Mouse (Mus musculus) adrenal gland, adult 10 weeks (tissue): ENCODE results near the gene Flvcr1. TPM values are rescaled to one million over a fixed set of nuclear protein-coding genes. Genes with fewer than 3 reads are reported as not detected.

ENCODE experiments used
- polyA plus RNA-seq: library from polyadenylated mRNA; stranded (reverse); fragments of 350-450 nt; fragmentation: Illumina TruSeq; extraction: RNeasy Lipid Tissue Mini Kit (QIAGEN cat#74804); gene quantifications from one replicate; pipeline ENCODE4 v1.2.3, GENCODE M21; 2014; ENCODE audit warnings: low read depth, low replicate concordance

The Flvcr1 gene
- polyA plus RNA-seq, result 30.5 TPM

DNA sequence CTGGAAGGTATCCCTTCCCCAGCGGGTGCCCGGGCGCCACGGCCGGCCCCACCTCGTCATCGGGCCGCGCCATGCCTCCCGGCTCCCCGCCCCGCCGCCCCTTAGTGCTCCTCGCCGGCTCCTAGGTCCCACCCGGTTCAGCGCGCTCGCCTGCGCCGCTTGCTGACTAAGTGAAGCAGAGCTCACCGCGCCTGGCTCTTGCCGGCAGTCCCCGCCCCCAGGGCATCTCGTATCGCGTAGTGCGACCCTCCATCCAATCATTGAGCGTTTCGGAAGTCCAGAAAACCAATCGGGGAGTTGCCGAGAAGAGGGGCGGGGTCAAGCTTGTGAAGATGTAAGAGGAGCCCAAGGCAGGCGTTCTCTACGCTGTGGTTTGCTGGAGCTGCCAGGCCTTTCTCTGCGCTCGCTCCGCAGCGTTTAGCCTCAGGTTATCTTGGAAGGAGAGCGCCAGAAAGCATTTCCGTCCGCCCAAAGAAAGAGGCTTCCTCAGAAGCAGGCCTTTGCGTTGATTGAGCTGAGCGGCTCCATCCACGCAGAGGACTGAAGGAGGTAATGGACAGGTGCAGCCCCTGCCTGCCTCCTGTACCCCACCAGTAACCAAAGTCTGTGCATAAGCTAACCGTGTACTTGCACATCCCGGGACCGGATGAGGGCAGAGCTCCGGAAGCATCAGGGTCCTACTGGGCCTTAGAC is at the start of gene Flvcr1:
Flvcr1 (minus strand) TSS at position 138 of the 693 bp plus-strand sequence.

DNA sequence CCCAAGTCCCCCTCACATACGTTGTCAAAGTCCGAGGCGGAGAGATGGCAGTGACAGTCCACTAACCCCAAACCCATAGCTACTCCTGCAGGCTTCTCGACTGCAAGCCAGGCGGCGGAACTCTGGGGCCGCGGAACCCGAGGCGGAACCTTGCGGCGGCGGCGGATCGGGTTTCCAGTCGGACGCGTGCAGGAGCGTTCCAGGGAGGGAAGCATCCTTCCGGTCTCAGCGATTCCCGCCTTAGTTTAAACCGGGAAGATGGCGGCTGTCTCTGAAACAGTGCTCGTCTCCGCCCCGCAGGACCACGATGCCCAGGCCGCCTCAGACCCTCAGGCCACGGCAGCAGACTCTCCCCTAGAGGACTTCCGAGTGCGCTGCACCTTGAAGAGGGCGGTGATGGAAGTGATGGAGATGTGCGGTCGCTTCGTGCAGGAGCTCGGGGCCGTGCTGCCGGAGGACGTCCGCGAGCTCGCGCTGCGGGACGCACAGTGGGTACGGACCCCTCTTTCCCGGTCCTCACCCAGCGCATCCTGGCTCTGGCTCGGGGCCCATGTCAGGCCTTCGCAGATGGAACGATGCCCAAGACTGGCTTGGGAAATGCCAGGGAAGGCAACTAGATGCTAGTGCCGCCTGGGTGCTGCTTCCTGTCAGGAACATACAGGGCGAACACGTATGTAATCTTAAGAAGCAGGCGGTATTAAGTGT is 37.0 kb upstream of the Flvcr1 start, which contains the start of the genes Tatdn3 and Nsl1:
Tatdn3 (minus strand) TSS at position 152 of the 705 bp plus-strand sequence.
Nsl1 (plus strand) TSS at position 232 of the 705 bp plus-strand sequence.

DNA sequence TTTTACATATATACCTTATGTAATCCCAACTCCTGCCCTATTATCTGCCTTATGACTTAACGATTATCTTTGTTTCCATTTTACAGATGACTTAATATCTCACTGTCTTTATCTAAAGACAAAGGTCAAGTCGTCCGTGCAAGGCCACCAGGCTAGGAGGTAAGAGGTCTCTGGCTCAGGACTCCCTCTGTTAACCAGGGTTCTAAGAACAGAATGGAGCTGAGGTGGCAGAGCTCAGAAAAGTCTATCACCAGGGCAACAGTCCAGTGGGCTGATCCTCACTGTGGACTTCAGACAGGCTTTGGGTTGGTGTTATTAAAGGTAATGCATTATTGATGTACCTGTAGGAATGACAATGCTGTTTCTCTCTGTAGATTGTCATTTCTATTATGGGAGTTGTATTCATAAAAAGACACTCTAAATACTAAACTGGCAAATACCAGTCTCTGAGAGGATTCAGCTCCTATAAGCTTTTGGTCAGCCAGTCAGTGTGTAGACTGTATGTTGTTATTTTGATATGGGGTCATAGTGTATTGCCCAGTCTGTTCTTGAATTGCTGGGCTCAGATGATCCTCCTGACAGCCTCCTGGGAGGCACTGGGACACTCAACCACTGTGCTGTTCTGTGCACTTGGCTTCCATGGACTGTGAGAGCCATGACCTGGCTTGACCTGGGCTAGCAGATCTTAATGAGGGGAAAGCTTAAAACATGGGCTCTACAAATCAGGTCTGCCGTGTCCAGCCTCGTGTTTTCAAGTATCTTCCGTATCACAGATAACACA is 10.8 kb upstream of the Flvcr1 start, which contains the start of gene Spata45:
Spata45 (plus strand) TSS at position 86 of the 781 bp plus-strand sequence.

DNA sequence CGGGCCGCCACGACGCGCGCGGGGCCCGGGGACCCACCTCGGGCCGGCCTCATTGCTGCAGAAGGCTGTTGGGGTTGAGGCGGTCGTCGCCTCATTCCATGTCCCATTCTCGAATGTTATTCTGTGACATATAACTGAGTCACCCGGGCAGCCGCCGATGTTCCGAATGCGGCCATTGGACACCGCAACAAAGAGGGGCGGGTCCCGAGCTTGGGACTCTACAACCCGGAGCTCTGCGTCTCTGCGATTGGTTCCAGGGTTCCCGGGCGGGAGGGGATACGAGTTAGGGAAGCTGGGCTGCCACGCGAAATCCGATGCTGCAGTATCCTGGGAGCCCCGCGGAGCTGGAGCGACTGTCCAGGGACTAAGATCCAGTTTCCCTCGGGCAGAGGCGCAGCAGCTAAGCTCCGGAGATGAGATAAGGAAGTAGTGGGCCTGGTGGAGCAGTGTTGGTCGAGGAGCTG is 46.8 kb downstream of the Flvcr1 start, which contains the start of gene Vash2:
Vash2 (minus strand) TSS at position 197 of the 464 bp plus-strand sequence.

Other genes with a start within 250 kb of the Flvcr1 start
- gene Rps6kc1, start 114.4 kb downstream of the Flvcr1 start, polyA plus RNA-seq, result 4.7 TPM
- gene Angel2, start 101.0 kb downstream of the Flvcr1 start, polyA plus RNA-seq, result 52.3 TPM
- 0.17 TPM for gene Vash2, start 46.9 kb downstream of the Flvcr1 start, polyA plus RNA-seq
- gene Spata45, start 10.5 kb upstream of the Flvcr1 start, polyA plus RNA-seq, result not detected
- gene Tatdn3, start 36.8 kb upstream of the Flvcr1 start, polyA plus RNA-seq, result 13.0 TPM
- 0.82 TPM for gene Nsl1, start 36.9 kb upstream of the Flvcr1 start, polyA plus RNA-seq
- gene Batf3, start 71.7 kb upstream of the Flvcr1 start, polyA plus RNA-seq, result not detected
- not detected for gene Fam71a, start 138.7 kb upstream of the Flvcr1 start, polyA plus RNA-seq
- gene Atf3, start 191.9 kb upstream of the Flvcr1 start, polyA plus RNA-seq, result 0.99 TPM